Mouse (Mus musculus): Measurements from ENCODE around the gene Mier1. TPM values are rescaled to one million over a fixed set of nuclear protein-coding genes. Genes with fewer than 3 reads are reported as not detected.
A peak's percentile ranks its signal among the peaks of the same experiment; 100 is the strongest.

Gene Mier1
- 31.2 and 36.6 TPM in 2 replicates for polyA plus RNA-seq (2015; fragmentation: Nextera tagmentation; extraction: Ambion mirVana)

GRCm38 (mm10) chr4:103114184-103115111, at the start of gene Mier1, which contains the start of gene Wdr78:
Gene Mier1 (plus strand): TSS chr4:103114390.
Gene Wdr78 (minus strand): TSS chr4:103114555.
- under 1% methylated on average over 65 of the region's 90 CpGs for WGBS
- Histone ChIP-seq H3K4me1 (peaks cover 29% of the 10 kb centered on the region), H3K9ac (replicated peaks) (peak within 1 kb of the TSS; percentile 73), H3K4me3 (replicated peaks) (peak within 1 kb of the TSS; percentile 92), H3K36me3 (peaks cover 5% of the 10 kb centered on the region), H3K4me2 (peak within 1 kb of the TSS; percentile 76), H3K9me3 (replicated peaks) (no peaks in the 10 kb centered on the region), H3K27me3 (replicated peaks) (no peaks in the 10 kb centered on the region), H3K27ac (replicated peaks) (peak within 1 kb of the TSS; percentile 100)
- peak; percentile 100 for ATAC-seq (ENCODE audit: low FRiP score)

GRCm38 (mm10) chr4:103064421-103064820, 49.8 kb upstream of the Mier1 start:
- no peak overlapping the region for H3K4me2 ChIP-seq
- no peaks in the 10 kb centered on the region for H3K36me3 ChIP-seq
- H3K9ac ChIP-seq (replicated peaks), result no peak overlapping the region
- no peak overlapping the region for H3K27ac ChIP-seq (replicated peaks)
- H3K4me1 ChIP-seq, result no peaks in the 10 kb centered on the region
- WGBS, result 78% methylated on average over 2 of the region's 2 CpGs
- H3K4me3 ChIP-seq (replicated peaks), result no peak overlapping the region
- H3K9me3 ChIP-seq (replicated peaks), result no peaks in the 10 kb centered on the region
- ATAC-seq (ENCODE audit: low FRiP score), result no peak
- H3K27me3 ChIP-seq (replicated peaks), result no peaks in the 10 kb centered on the region

GRCm38 (mm10) chr4:103064976-103065375, 49.2 kb upstream of the Mier1 start:
- Histone ChIP-seq H3K4me2 (no peak overlapping the region), H3K27ac (replicated peaks) (no peak overlapping the region), H3K27me3 (replicated peaks) (no peaks in the 10 kb centered on the region), H3K9me3 (replicated peaks) (no peaks in the 10 kb centered on the region), H3K36me3 (no peaks in the 10 kb centered on the region), H3K4me3 (replicated peaks) (no peak overlapping the region), H3K4me1 (no peaks in the 10 kb centered on the region), H3K9ac (replicated peaks) (no peak overlapping the region)
- 90% methylated on average over 5 of the region's 5 CpGs for WGBS
- ATAC-seq (ENCODE audit: low FRiP score), result no peak

GRCm38 (mm10) chr4:103067906-103068655, 46.1 kb upstream of the Mier1 start:
- no peaks in the 10 kb centered on the region for H3K4me1 ChIP-seq
- H3K27ac ChIP-seq (replicated peaks), result no peak overlapping the region
- no peak for ATAC-seq (ENCODE audit: low FRiP score)
- no peak overlapping the region for H3K4me3 ChIP-seq (replicated peaks)
- H3K9ac ChIP-seq (replicated peaks), result no peak overlapping the region
- H3K9me3 ChIP-seq (replicated peaks), result no peaks in the 10 kb centered on the region
- no peaks in the 10 kb centered on the region for H3K27me3 ChIP-seq (replicated peaks)
- no peaks in the 10 kb centered on the region for H3K36me3 ChIP-seq
- 68% methylated on average over 6 of the region's 6 CpGs for WGBS
- no peak overlapping the region for H3K4me2 ChIP-seq

- Histone ChIP-seq H3K4me3 (replicated peaks) (no peak overlapping the region), H3K4me2 (no peak overlapping the region), H3K9ac (replicated peaks) (no peak overlapping the region), H3K4me1 (no peaks in the 10 kb centered on the region), H3K27ac (replicated peaks) (no peak overlapping the region), H3K36me3 (no peaks in the 10 kb centered on the region), H3K9me3 (replicated peaks) (no peaks in the 10 kb centered on the region), H3K27me3 (replicated peaks) (no peaks in the 10 kb centered on the region)
- 75% methylated on average over 3 of the region's 3 CpGs for WGBS
- no peak for ATAC-seq (ENCODE audit: low FRiP score)
Observed at GRCm38 (mm10) chr4:103070631-103071030, 43.6 kb upstream of the Mier1 start.

- Histone ChIP-seq H3K9ac (replicated peaks) (no peak overlapping the region), H3K9me3 (replicated peaks) (no peaks in the 10 kb centered on the region), H3K4me1 (no peaks in the 10 kb centered on the region), H3K27ac (replicated peaks) (no peak overlapping the region), H3K36me3 (0 out of 2 replicates have a peak, but pooled peaks cover 3% of the 10 kb centered on the region), H3K27me3 (replicated peaks) (no peaks in the 10 kb centered on the region), H3K4me3 (replicated peaks) (no peak overlapping the region), H3K4me2 (no peak overlapping the region)
- WGBS, result 96% methylated on average over 5 of the region's 5 CpGs
- ATAC-seq (ENCODE audit: low FRiP score), result no peak
Observed at GRCm38 (mm10) chr4:103085237-103085636, 29.0 kb upstream of the Mier1 start.

- no peak for ATAC-seq (ENCODE audit: low FRiP score)
- no peak overlapping the region for H3K4me2 ChIP-seq
- H3K27me3 ChIP-seq (replicated peaks), result no peaks in the 10 kb centered on the region
- H3K4me3 ChIP-seq (replicated peaks), result no peak overlapping the region
- no peaks in the 10 kb centered on the region for H3K4me1 ChIP-seq
- no peaks in the 10 kb centered on the region for H3K36me3 ChIP-seq
- no peak overlapping the region for H3K27ac ChIP-seq (replicated peaks)
- no peak overlapping the region for H3K9ac ChIP-seq (replicated peaks)
- no peaks in the 10 kb centered on the region for H3K9me3 ChIP-seq (replicated peaks)
- WGBS, result 89% methylated on average over 8 of the region's 8 CpGs
Observed at GRCm38 (mm10) chr4:103095921-103096320, 18.3 kb upstream of the Mier1 start.

- H3K4me2 ChIP-seq, result no peak overlapping the region
- no peak overlapping the region for H3K27ac ChIP-seq (replicated peaks)
- H3K27me3 ChIP-seq (replicated peaks), result no peaks in the 10 kb centered on the region
- H3K9me3 ChIP-seq (replicated peaks), result no peaks in the 10 kb centered on the region
- H3K36me3 ChIP-seq, result no peaks in the 10 kb centered on the region
- no peak overlapping the region for H3K9ac ChIP-seq (replicated peaks)
- WGBS, result 91% methylated on average over 5 of the region's 5 CpGs
- no peak for ATAC-seq (ENCODE audit: low FRiP score)
- H3K4me1 ChIP-seq, result no peaks in the 10 kb centered on the region
- H3K4me3 ChIP-seq (replicated peaks), result no peak overlapping the region
Observed at GRCm38 (mm10) chr4:103098532-103098931, 15.7 kb upstream of the Mier1 start.

GRCm38 (mm10) chr4:103112651-103113050, 1.5 kb upstream of the Mier1 start:
- Histone ChIP-seq H3K36me3 (peaks cover 5% of the 10 kb centered on the region), H3K4me3 (replicated peaks) (peak overlapping the region; percentile 92)
- 22% methylated on average over 7 of the region's 7 CpGs for WGBS

GRCm38 (mm10) chr4:103113402-103113801, 788 bp upstream of the Mier1 start:
- Histone ChIP-seq H3K9me3 (replicated peaks) (no peaks in the 10 kb centered on the region), H3K36me3 (peaks cover 5% of the 10 kb centered on the region), H3K9ac (replicated peaks) (peak overlapping the region; percentile 73), H3K27me3 (replicated peaks) (no peaks in the 10 kb centered on the region), H3K27ac (replicated peaks) (peak overlapping the region; percentile 100), H3K4me2 (peak overlapping the region; percentile 76), H3K4me1 (peaks cover 25% of the 10 kb centered on the region), H3K4me3 (replicated peaks) (peak overlapping the region; percentile 92)
- 8% methylated on average over 11 of the region's 11 CpGs for WGBS
- no peak for ATAC-seq (ENCODE audit: low FRiP score)

More at GRCm38 (mm10) chr4:103112651-103113050, 1.5 kb upstream of the Mier1 start:
- peaks cover 25% of the 10 kb centered on the region for H3K4me1 ChIP-seq
- no peak for ATAC-seq (ENCODE audit: low FRiP score)
- no peak overlapping the region for H3K27ac ChIP-seq (replicated peaks)
- H3K9me3 ChIP-seq (replicated peaks), result no peaks in the 10 kb centered on the region
- H3K27me3 ChIP-seq (replicated peaks), result no peaks in the 10 kb centered on the region
- peak overlapping the region; percentile 76 for H3K4me2 ChIP-seq
- no peak overlapping the region for H3K9ac ChIP-seq (replicated peaks)

GRCm38 (mm10) chr4:103118888-103119228, 4.7 kb downstream of the Mier1 start:
- no peak for ATAC-seq (ENCODE audit: low FRiP score)
- no peaks in the 10 kb centered on the region for H3K27me3 ChIP-seq (replicated peaks)
- H3K9ac ChIP-seq (replicated peaks), result peak overlapping the region; percentile 68
- H3K9me3 ChIP-seq (replicated peaks), result no peaks in the 10 kb centered on the region
- 1% methylated on average over 15 of the region's 15 CpGs for WGBS
- peaks cover 32% of the 10 kb centered on the region for H3K4me1 ChIP-seq
- H3K4me2 ChIP-seq, result peak overlapping the region; percentile 89
- H3K27ac ChIP-seq (replicated peaks), result peak overlapping the region; percentile 88
- peaks cover 5% of the 10 kb centered on the region for H3K36me3 ChIP-seq
- H3K4me3 ChIP-seq (replicated peaks), result peak overlapping the region; percentile 87

All from neural tube, embryonic 15.5 days (tissue).